Mouse (Mus musculus) gastrocnemius, postnatal 14 days (tissue): ENCODE results near the gene Cyth1. TPM values are rescaled to one million over a fixed set of nuclear protein-coding genes. Genes with fewer than 3 reads are reported as not detected.

Experiments
- DNase-seq: peaks from one replicate; pipeline ENCODE4 v3.0.0; 2021; ENCODE audit warnings: mixed read lengths
- intact Hi-C: fragments of 180-260 bp; cut with DNase I; formaldehyde crosslinking; loops from one replicate; pipeline ENCODE4 v1.15.1; 2025; ENCODE audit warnings: low total_unique reads
- total RNA-seq, 2 experiments: library from RNA; stranded (reverse); gene quantifications; 2 replicates each; pipeline ENCODE4 v1.2.3; 2021

Gene Cyth1
- total RNA-seq, 2 experiments from 2014 or later: 23.3 to 31.2 TPM

DNA sequence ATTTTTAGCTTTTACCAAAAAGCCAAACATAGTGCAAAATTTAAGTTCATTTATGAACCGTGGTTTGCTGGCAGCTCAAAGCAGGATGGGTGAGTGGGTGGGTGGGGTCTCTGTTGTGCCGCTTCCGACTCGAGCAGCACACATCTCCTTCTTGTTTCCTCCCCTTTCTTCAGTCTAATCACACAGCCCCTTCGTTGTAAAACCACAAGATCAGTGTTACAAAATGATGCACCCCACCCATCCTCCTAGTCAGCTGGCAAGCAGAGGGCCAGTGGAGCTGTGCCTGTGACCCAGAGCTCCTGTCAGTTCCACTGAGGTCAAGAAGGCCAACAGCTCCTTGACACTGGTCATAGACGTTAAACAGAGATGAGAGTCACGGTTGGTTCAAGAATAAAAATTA, 20.7 kb downstream of the Cyth1 start:
- intact Hi-C loops: no loop called here
- no peak for DNase-seq

- DNase-seq: no peak
- intact Hi-C loops: no loop called here
These were observed 21.5 kb downstream of the Cyth1 start for GRCm38 (mm10) chr11:118226850-118227249.

DNA sequence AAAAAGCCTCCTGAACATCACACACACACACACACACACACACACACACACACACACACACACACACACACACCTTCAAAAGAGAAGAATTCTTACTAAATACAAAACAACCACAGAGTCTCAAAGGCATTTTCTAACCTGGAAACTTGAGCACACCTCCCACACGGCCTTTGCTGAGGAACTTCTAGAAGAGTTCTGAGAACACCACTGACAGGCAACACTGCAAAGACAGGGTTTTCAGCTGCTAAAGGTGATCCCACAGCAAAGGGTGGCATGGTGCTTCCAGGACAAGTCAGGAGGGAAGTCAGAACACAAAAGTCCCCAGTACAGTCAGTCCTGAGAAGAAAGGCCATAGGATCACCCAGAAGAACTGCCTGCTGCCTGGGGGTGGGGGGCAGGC, 22.5 kb downstream of the Cyth1 start:
- no peak for DNase-seq
- intact Hi-C loops: no loop called here

DNA sequence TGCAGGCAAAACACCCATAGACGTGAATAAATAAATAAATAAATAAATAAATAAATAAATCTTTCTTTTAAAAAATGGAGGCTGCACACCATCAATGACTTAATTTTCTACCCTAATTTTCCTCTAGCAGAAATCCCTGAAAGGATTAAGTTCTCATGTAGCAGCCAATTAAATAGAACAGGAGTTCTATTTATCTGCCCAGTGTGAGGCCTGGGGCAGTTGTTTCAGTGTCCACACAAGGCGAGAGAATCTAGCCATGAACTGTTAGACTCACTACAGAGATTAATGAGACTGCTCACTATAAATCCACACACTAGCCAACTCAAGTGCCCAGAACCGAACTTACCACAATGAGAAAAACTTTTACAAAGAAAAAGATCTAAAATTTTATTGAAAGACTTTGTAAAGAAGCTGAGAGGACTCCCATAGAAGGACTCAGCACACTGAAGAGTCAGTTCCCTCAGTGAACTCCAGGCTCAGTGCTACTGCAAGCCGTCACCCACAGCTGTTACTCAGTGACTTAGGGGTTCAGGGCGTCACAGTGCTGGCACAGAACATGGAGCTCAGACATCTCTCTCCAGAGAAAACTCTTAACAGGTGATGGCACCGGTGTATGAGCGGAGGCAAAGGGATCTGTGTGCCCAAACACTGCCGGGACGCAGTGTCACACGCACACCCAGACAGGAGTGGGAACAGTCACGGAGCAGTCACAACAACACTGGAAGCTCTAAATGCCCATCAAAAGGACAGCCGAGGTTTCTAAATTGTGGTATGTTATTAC, 23.1 kb downstream of the Cyth1 start:
- intact Hi-C loops: no loop called here
- no peak for DNase-seq

GRCm38 (mm10) chr11:118223416-118224067, 24.9 kb downstream of the Cyth1 start:
- DNase-seq: no peak
- intact Hi-C loops: loop anchor here (5.0 kb wide), 1 partner anchor 121 kb away; no protein-coding TSS in a partner anchor

- intact Hi-C loops: loop anchor here (5.0 kb wide), 1 partner anchor 121 kb away; no protein-coding TSS in a partner anchor
These were observed 25.5 kb downstream of the Cyth1 start for GRCm38 (mm10) chr11:118222917-118223316.

GRCm38 (mm10) chr11:118222351-118222885, 26.0 kb downstream of the Cyth1 start:
- DNase-seq: no peak
- intact Hi-C loops: loop anchor here (5.0 kb wide), 1 partner anchor 120 kb away; no protein-coding TSS in a partner anchor

More at GRCm38 (mm10) chr11:118222917-118223316, 25.5 kb downstream of the Cyth1 start:
- no peak for DNase-seq

DNA sequence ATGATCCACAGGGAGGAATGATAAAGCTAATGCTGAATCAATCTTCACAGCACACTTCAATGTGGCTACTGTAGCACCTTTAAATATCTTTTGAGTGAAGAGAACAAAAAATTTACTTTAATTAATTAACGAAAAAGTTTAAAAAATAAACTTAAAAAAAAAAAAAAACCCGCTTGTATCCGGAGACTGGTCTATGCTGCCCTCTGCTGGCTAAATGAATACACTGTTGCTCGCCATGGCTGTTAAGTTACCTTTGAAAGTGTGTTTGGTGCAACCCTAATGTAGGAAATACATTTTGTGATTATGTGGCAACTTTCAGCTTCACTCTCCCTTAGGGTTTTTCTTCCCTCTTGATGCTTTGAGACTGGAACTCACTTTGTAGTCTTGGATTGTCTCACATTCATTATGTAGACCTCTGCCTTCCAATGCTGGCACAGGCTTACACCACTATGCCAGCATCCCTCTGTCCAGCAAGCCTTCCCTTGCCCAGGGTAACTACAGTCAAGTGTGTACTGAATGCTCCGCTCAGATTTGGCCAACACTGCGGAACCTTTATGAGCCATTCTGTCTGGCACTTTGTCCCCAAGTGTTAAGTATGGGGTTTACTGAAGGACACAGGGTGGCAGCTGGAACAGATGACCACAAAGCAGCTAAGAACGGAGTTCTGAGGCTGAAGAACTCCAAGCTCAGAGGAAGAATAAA, 27.7 kb downstream of the Cyth1 start:
- DNase-seq: peak; percentile 49
- intact Hi-C loops: loop anchor here (5.0 kb wide), 1 partner anchor 118 kb away; no protein-coding TSS in a partner anchor

- no peak for DNase-seq
- intact Hi-C loops: loop anchor here (5.0 kb wide), 1 partner anchor 37 kb away; no protein-coding TSS in a partner anchor
These were observed 29.3 kb downstream of the Cyth1 start for GRCm38 (mm10) chr11:118219066-118219465.

DNA sequence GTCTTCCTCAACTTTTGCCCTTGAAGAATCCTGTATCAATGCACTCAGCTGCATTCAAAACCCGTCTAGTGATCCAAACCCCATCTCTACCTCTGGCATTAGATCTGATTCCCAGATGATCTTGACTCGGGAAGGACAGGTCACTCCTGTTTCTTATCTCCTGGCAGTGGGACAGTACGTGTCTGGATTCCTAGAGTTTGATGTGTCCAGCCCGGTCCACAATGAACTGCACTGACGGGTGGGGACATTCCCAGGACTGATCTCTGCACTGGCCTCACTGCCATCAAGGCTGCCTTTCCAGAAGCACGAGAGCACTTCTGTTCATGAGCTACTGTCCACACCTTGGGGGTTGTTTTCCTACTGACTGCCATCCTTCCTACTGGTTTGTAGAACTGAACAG, 31.9 kb downstream of the Cyth1 start:
- DNase-seq: no peak
- intact Hi-C loops: loop anchor here (5.0 kb wide), 1 partner anchor 34 kb away; no protein-coding TSS in a partner anchor

GRCm38 (mm10) chr11:118215928-118216458, 32.4 kb downstream of the Cyth1 start:
- no peak for DNase-seq
- intact Hi-C loops: loop anchor here (5.0 kb wide), 1 partner anchor 34 kb away; no protein-coding TSS in a partner anchor

GRCm38 (mm10) chr11:118212636-118213112, 35.7 kb downstream of the Cyth1 start:
- intact Hi-C loops: no loop called here
- DNase-seq: no peak

DNA sequence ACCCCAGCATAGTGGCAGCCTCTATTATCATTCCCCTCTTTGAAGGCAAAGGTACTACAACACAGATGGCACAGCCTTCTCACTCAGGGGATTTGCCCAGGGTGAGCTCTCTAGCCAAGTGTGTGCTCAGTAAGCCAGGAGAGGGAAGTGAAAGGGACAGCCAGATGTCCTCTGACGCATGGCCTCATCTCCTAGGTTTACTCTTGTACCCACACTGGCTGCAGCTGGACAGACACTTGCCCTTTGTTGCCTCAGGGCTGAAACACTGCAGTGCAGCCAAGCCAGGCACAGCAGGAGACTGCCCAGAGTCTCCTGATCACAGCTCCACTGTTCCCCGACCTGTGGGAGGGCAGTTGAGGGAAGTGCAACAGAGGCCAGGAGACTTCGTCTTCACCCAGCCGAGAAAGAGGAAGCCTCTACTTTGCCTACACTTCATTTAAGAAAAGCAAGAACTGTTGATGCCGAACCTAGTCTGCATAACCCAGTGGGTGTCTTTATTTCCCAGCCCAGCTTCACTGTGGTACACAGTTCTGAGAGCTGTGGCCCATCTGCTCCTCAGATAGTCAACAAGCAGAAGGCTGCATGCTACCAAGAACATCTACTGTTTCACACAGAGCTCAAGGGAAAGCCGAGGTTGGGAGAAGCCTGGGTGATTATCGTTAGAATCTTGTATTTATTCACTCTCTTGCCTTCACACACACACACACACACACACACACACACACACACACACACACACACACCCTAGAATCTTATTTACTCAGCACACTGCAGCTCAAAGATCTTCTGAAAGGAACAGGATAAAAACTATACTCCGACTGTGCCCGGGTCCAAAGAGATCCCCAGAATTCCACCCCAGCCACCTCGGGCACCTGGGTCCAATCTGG, 36.4 kb downstream of the Cyth1 start:
- intact Hi-C loops: no loop called here

DNA sequence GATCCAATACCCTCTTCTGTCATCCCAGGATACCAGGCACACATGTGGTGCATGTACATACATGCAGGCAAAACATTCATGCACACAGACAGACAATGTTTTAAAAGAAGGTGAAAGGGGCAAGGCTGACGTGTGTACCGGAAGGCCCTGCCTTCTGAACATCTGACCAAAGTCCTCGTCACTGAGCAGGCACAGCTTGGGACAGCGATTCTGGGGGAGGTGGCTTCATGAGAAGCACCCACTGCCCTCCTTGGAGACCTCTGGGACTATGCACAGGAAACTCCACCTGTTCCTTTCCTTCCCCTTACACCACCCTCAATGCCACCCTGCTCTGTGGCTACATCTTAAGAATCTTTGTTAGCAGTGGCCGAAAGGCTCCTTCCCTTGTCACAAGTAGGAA, 37.4 kb downstream of the Cyth1 start:
- DNase-seq: no peak
- intact Hi-C loops: no loop called here

More for the DNA sequence above, 36.4 kb downstream of the Cyth1 start:
- no peak for DNase-seq

- intact Hi-C loops: no loop called here
These were observed 38.3 kb downstream of the Cyth1 start for GRCm38 (mm10) chr11:118210116-118210515.

GRCm38 (mm10) chr11:118209376-118209775, 39.0 kb downstream of the Cyth1 start:
- intact Hi-C loops: no loop called here
- no peak for DNase-seq

More at GRCm38 (mm10) chr11:118210116-118210515, 38.3 kb downstream of the Cyth1 start:
- DNase-seq: no peak

DNA sequence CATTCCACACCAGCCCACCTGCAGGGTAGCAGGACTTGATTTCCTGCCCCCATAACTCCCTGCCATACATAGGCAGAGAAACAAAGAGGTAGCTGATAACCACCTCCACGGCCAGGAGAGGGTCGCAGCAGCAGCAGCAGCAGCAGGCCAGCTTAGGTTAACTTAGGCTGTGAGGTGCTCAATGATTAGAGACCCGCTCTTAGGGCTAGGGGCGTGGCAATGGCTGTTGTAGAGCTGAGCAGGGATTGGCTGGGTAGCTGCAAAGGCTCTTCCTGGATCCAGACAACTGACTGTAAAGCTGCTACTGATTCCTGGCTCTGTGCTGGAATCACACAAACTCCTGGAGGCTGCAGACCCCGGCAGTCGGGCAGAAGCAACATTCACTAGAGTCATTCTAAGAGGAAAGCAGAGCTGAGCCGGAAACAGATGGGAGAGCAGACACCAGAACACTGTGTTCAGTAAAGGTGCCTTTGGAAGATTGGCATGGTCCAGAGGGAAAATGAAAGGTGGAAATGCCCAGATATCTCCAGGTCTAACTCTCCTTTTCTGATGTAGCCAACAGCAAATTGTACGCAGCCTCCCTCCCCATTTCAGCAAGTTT, 39.6 kb downstream of the Cyth1 start:
- no peak for DNase-seq
- intact Hi-C loops: no loop called here
